Mouse (Mus musculus) hindbrain, embryonic 11.5 days (tissue): ENCODE measurements at regions not wholly inside any gene's neighbourhood (a gene's known extent, or its start where the extent isn't known, plus 50 kb on each side); places are given as distances from the start of the nearest gene placed in this dataset.
A peak's percentile ranks its signal among the peaks of the same experiment; 100 is the strongest.

Experiments used
- ATAC-seq: fragments of 200-750 bp; cut with Nextera tagmentation; 2 replicates; pipeline ENCODE4 v1.8.0; 2017; ENCODE audit warnings: mild to moderate bottlenecking, moderate TSS enrichment, moderate library complexity; ENCODE audit not compliant: low FRiP score
- DNase-seq: peaks from one replicate; pipeline ENCODE4 v3.0.0-alpha.2; 2015; ENCODE audit warnings: low spot score
- H3K27ac ChIP-seq: fragments of 300-500 bp; sonication (generic); 2 replicates; pipeline ENCODE4 v1.5.1; 2014; ENCODE audit warnings: mild to moderate bottlenecking, low read depth, low read length
- H3K27me3 ChIP-seq: fragments of 300-500 bp; sonication (generic); 2 replicates; pipeline ENCODE4 v1.6.1; 2014; ENCODE audit warnings: mild to moderate bottlenecking, low read length, moderate library complexity, mixed read lengths; ENCODE audit not compliant: control insufficient read depth, insufficient read depth
- H3K36me3 ChIP-seq: fragments of 300-500 bp; sonication (generic); 2 replicates; pipeline ENCODE4 v1.6.1; 2014; ENCODE audit warnings: mild to moderate bottlenecking, low read length, moderate library complexity, mixed read lengths; ENCODE audit not compliant: control insufficient read depth, insufficient read depth
- H3K4me1 ChIP-seq: fragments of 300-500 bp; sonication (generic); replicated peaks from 2 replicates; pipeline ENCODE4 v1.6.1; 2014; ENCODE audit warnings: low read length, mixed read lengths; ENCODE audit not compliant: control insufficient read depth, insufficient read depth
- H3K4me2 ChIP-seq: fragments of 300-500 bp; sonication (generic); replicated peaks from 2 replicates; pipeline ENCODE4 v1.6.1; 2014; ENCODE audit warnings: mild to moderate bottlenecking, low read depth, low read length
- H3K4me3 ChIP-seq: fragments of 300-500 bp; sonication (generic); 2 replicates; pipeline ENCODE4 v1.5.1; 2014; ENCODE audit warnings: low read depth, low read length
- H3K9ac ChIP-seq: fragments of 300-500 bp; sonication (generic); 2 replicates; pipeline ENCODE4 v1.6.1; 2014; ENCODE audit warnings: low read depth, low read length
- H3K9me3 ChIP-seq: fragments of 300-500 bp; sonication (generic); 2 replicates; pipeline ENCODE4 v1.6.1; 2016; ENCODE audit warnings: low read length; ENCODE audit not compliant: control insufficient read depth
- WGBS: fragments of 180-500 bp; shearing (Covaris S2); extraction: QIAGEN DNeasy Blood & Tissue Kit; methylation state at CpG from one replicate; pipeline ENCODE4 v1.1.7; 2014; 5-methylcytosine and 5-hydroxymethylcytosine counted together

DNA sequence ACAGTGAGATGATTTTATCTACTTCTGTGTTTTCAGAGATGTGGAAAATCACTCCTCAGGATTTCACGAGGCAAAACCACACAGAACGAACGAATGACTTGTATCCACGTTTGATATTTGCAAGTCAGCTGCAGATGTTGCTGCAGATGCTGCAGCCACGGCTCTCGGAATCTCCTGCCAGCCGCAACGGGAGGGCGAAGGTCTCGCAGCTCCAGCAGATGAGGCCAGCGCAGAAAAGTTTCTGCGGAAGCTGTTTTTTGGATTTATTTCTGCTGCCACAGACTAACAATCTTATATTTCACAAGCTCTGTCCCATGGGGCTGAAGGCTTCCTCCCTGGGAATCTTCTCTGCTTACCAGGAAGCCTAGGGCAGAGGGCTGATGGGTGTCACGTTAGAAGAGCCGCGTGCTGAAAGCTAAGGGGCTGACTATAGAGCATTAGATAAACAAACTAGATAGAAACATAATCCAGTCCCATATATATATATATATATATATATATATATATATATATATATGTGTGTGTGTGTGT lies 61.5 kb upstream of the Igfbp7 start:
- no peak overlapping the region for H3K4me3 ChIP-seq
- DNase-seq, result no peak
- no peaks in the 10 kb centered on the region for H3K27me3 ChIP-seq
- no peaks in the 10 kb centered on the region for H3K36me3 ChIP-seq
- no peak overlapping the region for H3K9ac ChIP-seq
- WGBS, result 85% methylated on average over 15 of the region's 15 CpGs
- no peaks in the 10 kb centered on the region for H3K9me3 ChIP-seq
- H3K27ac ChIP-seq, result no peak overlapping the region
- no peak overlapping the region for H3K4me2 ChIP-seq
- no peak for ATAC-seq
- H3K4me1 ChIP-seq, result no peaks in the 10 kb centered on the region

DNA sequence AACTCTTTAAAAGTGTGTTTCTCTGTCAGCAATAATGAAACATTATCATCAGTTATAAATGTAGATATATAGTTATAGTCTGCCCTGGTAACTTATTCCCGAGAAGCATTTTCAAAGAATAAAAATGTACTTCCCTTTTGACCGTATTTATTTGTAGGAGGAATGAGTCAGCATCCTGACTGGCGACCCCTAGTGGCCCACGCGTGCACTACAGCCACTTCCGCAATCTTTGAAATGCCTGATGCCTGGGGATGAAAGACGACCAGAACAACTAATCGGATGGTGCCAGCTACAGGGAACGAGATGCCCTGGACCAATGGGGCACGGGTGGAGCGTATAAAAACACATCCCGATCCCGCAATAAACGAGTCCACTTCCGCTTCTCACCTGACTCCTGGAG lies 60.6 kb upstream of the Igfbp7 start:
- H3K27ac ChIP-seq, result no peak overlapping the region
- DNase-seq, result peak; percentile 66
- 62% methylated on average over 15 of the region's 15 CpGs for WGBS
- H3K4me2 ChIP-seq, result no peak overlapping the region
- no peak overlapping the region for H3K4me3 ChIP-seq
- H3K4me1 ChIP-seq, result no peaks in the 10 kb centered on the region
- no peak for ATAC-seq
- no peaks in the 10 kb centered on the region for H3K9me3 ChIP-seq
- H3K27me3 ChIP-seq, result no peaks in the 10 kb centered on the region
- no peaks in the 10 kb centered on the region for H3K36me3 ChIP-seq
- no peak overlapping the region for H3K9ac ChIP-seq

DNA sequence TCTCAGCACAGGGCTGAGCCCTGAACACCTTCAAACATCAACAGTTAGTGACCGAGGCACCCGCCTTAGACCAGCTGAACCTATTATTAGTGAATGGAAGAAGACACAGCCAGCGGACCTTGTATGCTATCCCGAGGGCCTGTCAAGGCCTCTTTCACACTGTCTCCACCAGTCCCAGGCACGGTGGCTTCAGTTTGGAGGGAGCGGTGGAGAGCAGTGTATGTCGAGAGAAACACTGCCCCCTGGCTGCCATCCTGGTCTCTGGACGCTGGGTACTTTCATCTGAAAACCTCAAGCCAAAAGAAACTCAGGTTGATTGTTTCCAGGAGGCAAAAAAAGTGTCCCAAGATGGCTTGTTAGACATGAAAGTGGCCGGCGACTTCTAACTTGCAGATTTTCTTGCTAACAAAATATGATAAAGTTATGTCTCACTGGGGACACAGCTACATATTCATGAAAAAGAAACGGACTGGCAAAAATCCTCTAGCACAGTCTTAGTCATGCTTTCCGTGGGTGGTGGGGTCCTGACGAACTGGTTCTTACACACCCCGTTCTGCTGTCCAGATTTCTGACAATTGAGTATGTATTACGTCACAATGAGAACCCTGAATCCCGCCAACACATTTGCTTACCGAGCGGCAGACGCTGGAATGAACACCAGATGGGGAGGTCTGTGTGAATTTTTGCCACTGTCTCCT lies 57.2 kb upstream of the Igfbp7 start:
- WGBS, result 63% methylated on average over 19 of the region's 19 CpGs
- H3K9me3 ChIP-seq, result no peaks in the 10 kb centered on the region
- ATAC-seq, result no peak

DNA sequence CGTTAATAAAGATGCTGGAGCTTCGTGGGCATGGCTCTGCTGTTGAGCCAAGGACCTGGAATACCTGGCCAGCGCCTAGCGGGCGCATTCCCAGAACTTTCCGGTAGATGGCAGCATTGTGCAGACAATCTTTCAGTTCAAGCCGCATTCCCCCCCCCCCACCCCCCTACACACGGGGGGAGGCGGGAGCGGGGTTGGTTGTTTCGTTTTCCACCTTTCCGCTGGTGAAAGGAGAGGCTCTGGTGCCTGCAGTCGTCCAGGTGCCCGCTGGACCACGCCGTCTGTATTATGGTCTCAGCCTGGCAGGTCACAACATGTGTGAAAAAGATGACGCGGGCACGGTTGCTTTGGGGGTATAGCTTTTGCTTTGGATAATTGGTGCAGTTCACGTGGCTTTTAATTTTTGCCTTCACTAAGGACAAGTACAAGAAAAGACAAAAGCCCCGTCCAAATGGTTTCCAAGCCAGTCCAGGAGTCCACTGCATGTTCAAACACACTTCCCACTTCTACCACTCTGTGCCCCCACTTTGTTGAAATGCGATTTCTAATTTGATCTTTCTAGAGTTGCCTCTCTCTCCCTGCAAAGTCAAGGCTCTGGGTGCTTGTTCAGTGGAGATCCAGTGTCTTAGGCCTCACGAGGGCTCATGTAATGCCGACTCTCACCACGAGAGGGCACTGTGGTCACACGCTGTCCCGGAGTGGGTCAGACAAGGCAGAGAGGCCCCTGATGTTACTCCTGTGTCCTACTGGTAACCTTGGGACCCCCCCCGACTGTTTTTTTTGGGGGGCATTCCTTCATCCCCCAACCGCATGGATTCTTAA lies 52.3 kb upstream of the Igfbp7 start:
- peak; percentile 98 for DNase-seq
- H3K4me3 ChIP-seq, result peak overlapping the region; percentile 39
- ATAC-seq, result peak; percentile 90
- H3K4me2 ChIP-seq, result peak overlapping the region; percentile 54
- H3K9ac ChIP-seq, result peak overlapping the region; percentile 46
- H3K36me3 ChIP-seq, result no peaks in the 10 kb centered on the region
- 2% methylated on average over 29 of the region's 29 CpGs for WGBS
- H3K9me3 ChIP-seq, result no peaks in the 10 kb centered on the region
- H3K27ac ChIP-seq, result peak overlapping the region; percentile 31; the same call in 1 of the 2 replicates
- H3K27me3 ChIP-seq, result no peaks in the 10 kb centered on the region
- no peaks in the 10 kb centered on the region for H3K4me1 ChIP-seq

More for the DNA sequence above, 57.2 kb upstream of the Igfbp7 start:
- no peak overlapping the region for H3K9ac ChIP-seq
- no peak overlapping the region for H3K27ac ChIP-seq
- H3K4me3 ChIP-seq, result no peak overlapping the region
- no peak overlapping the region for H3K4me2 ChIP-seq
- peak; percentile 64 for DNase-seq
- H3K4me1 ChIP-seq, result no peaks in the 10 kb centered on the region
- H3K27me3 ChIP-seq, result no peaks in the 10 kb centered on the region
- no peaks in the 10 kb centered on the region for H3K36me3 ChIP-seq
